Mouse (Mus musculus) adrenal gland (tissue): ENCODE measurements at regions not wholly inside any gene's neighbourhood (a gene's known extent, or its start where the extent isn't known, plus 50 kb on each side); places are given as distances from the start of the nearest gene placed in this dataset.

Experiments
- intact Hi-C: fragments of 180-260 bp; cut with DNase I; formaldehyde crosslinking; loops from one replicate; pipeline ENCODE4 v1.15.1; 2025

- intact Hi-C loops = no loop called here
These were observed 105.6 kb upstream of the Atp2b1 start for GRCm38 (mm10) chr10:98808644-98809043.

GRCm38 (mm10) chr10:98829051-98829450 is 85.2 kb upstream of the Atp2b1 start:
- intact Hi-C loops = no loop called here

- intact Hi-C loops = no loop called here
These were observed 82.7 kb upstream of the Atp2b1 start for GRCm38 (mm10) chr10:98831488-98831887.

GRCm38 (mm10) chr10:98837289-98838181 is 76.7 kb upstream of the Atp2b1 start:
- intact Hi-C loops = no loop called here

GRCm38 (mm10) chr10:98838926-98839679 is 75.1 kb upstream of the Atp2b1 start:
- intact Hi-C loops = no loop called here

GRCm38 (mm10) chr10:98839963-98840362 is 74.2 kb upstream of the Atp2b1 start:
- intact Hi-C loops = no loop called here

- intact Hi-C loops = no loop called here
These were observed 73.8 kb upstream of the Atp2b1 start for GRCm38 (mm10) chr10:98840411-98840810.

- intact Hi-C loops = no loop called here
These were observed 73.0 kb upstream of the Atp2b1 start for GRCm38 (mm10) chr10:98840957-98841831.

- intact Hi-C loops = no loop called here
These were observed 72.3 kb upstream of the Atp2b1 start for GRCm38 (mm10) chr10:98841860-98842259.

- intact Hi-C loops = no loop called here
These were observed 71.5 kb upstream of the Atp2b1 start for GRCm38 (mm10) chr10:98842721-98843120.

- intact Hi-C loops = no loop called here
These were observed 64.4 kb upstream of the Atp2b1 start for GRCm38 (mm10) chr10:98849851-98850250.

GRCm38 (mm10) chr10:98857395-98857794 is 56.8 kb upstream of the Atp2b1 start:
- intact Hi-C loops = no loop called here

- intact Hi-C loops = no loop called here
These were observed 52.7 kb upstream of the Atp2b1 start for GRCm38 (mm10) chr10:98861521-98861920.

GRCm38 (mm10) chr10:98862712-98863111 is 51.5 kb upstream of the Atp2b1 start:
- intact Hi-C loops = no loop called here

- intact Hi-C loops = no loop called here
These were observed 49.8 kb upstream of the Atp2b1 start for GRCm38 (mm10) chr10:98864384-98864783.
